ENCODE assay signal across 8 mouse cellular contexts in genomic region chr12:105336094-105336420, GRCm38 (mm10). TPM values are rescaled to one million over a fixed set of nuclear protein-coding genes. Genes with fewer than 3 reads are reported as not detected.
A peak's percentile ranks its signal among the peaks of the same experiment; 100 is the strongest.
DNase-seq lines count a peak whose midpoint lies in the region; ATAC-seq and TF ChIP-seq lines count a peak whose summit lies in the region.

No protein-coding gene starts in this region.

- H3K4me2 ChIP-seq in kidney, embryonic 15.5 days = peak overlapping the region; percentile 99
- H3K4me2 ChIP-seq in embryonic facial prominence, embryonic 12.5 days (replicated peaks) = peak overlapping the region; percentile 96
- peak overlapping the region; percentile 81 for H3K4me2 ChIP-seq in hindbrain, embryonic 15.5 days
- peak overlapping the region; percentile 82 for H3K4me2 ChIP-seq in midbrain, postnatal 0 days (ENCODE audit: low read depth, low read length, poor library complexity, severe bottlenecking)

- no peak for DNase-seq in kidney, adult 8-10 months
- no peak for DNase-seq in midbrain, postnatal 0 days (ENCODE audit: low spot score)
- no peak for DNase-seq in urinary bladder, postnatal 14 days (ENCODE audit: low spot score)
- no peak for DNase-seq in left cerebral cortex, postnatal 4 days
- DNase-seq in urinary bladder, postnatal 10 days (ENCODE audit: low spot score) = no peak

- H3K9ac ChIP-seq in kidney, embryonic 15.5 days = no peak overlapping the region
- peak overlapping the region; percentile 44 for H3K9ac ChIP-seq in embryonic facial prominence, embryonic 12.5 days
- peak overlapping the region; percentile 61 for H3K9ac ChIP-seq in hindbrain, embryonic 15.5 days
- H3K9ac ChIP-seq in midbrain, postnatal 0 days (replicated peaks; ENCODE audit: low read length, poor library complexity, severe bottlenecking) = peak overlapping the region; percentile 74

- H3K4me1 ChIP-seq in kidney, embryonic 15.5 days = peaks cover 17% of the 10 kb centered on the region
- peaks cover 10% of the 10 kb centered on the region; the same call in 1 of the 2 replicates for H3K4me1 ChIP-seq in embryonic facial prominence, embryonic 12.5 days
- H3K4me1 ChIP-seq in hindbrain, embryonic 15.5 days (replicated peaks) = peaks cover 44% of the 10 kb centered on the region
- H3K4me1 ChIP-seq in midbrain, postnatal 0 days (ENCODE audit: insufficient read depth, low read length) = peaks cover 15% of the 10 kb centered on the region; the same call in 1 of the 2 replicates

- intact Hi-C loops in left cerebral cortex, postnatal 4 days (cut with DNase I) = loop anchor here (10.0 kb wide), 2 partner anchors 89 to 261 kb away; no protein-coding TSS in a partner anchor

- H3K9me3 ChIP-seq in kidney, embryonic 15.5 days (replicated peaks) = no peaks in the 10 kb centered on the region
- no peaks in the 10 kb centered on the region for H3K9me3 ChIP-seq in embryonic facial prominence, embryonic 12.5 days
- H3K9me3 ChIP-seq in hindbrain, embryonic 15.5 days = no peaks in the 10 kb centered on the region
- H3K9me3 ChIP-seq in midbrain, postnatal 0 days (ENCODE audit: low read length) = no peaks in the 10 kb centered on the region

- 15% methylated on average over 8 of the region's 8 CpGs for WGBS in kidney, embryonic 15.5 days
- 8% methylated on average over 8 of the region's 8 CpGs for WGBS in embryonic facial prominence, embryonic 12.5 days
- 7% methylated on average over 8 of the region's 8 CpGs for WGBS in hindbrain, embryonic 15.5 days
- 7% methylated on average over 8 of the region's 8 CpGs for WGBS in midbrain, postnatal 0 days

- TF ChIP-seq CTCF in midbrain, postnatal 0 days (IDR thresholded peaks at IDR 0.05) = peak; percentile 7; the same call in 1 of the 2 replicates

- peaks cover 59% of the 10 kb centered on the region for H3K27me3 ChIP-seq in kidney, embryonic 15.5 days
- peaks cover 39% of the 10 kb centered on the region for H3K27me3 ChIP-seq in embryonic facial prominence, embryonic 12.5 days
- no peaks in the 10 kb centered on the region for H3K27me3 ChIP-seq in hindbrain, embryonic 15.5 days
- H3K27me3 ChIP-seq in midbrain, postnatal 0 days (ENCODE audit: insufficient read depth, low read length) = no peaks in the 10 kb centered on the region

- H3K36me3 ChIP-seq in kidney, embryonic 15.5 days = no peaks in the 10 kb centered on the region
- no peaks in the 10 kb centered on the region for H3K36me3 ChIP-seq in embryonic facial prominence, embryonic 12.5 days
- H3K36me3 ChIP-seq in hindbrain, embryonic 15.5 days = no peaks in the 10 kb centered on the region
- H3K36me3 ChIP-seq in midbrain, postnatal 0 days (ENCODE audit: insufficient read depth, low read length) = no peaks in the 10 kb centered on the region

- peak overlapping the region; percentile 51 for H3K4me3 ChIP-seq in kidney, embryonic 15.5 days (replicated peaks)
- peak overlapping the region; percentile 69 for H3K4me3 ChIP-seq in embryonic facial prominence, embryonic 12.5 days
- peak overlapping the region; percentile 65 for H3K4me3 ChIP-seq in hindbrain, embryonic 15.5 days
- peak overlapping the region; percentile 82 for H3K4me3 ChIP-seq in midbrain, postnatal 0 days (ENCODE audit: low read depth, low read length)

- peak; percentile 23; the same call in 1 of the 2 replicates for ATAC-seq in kidney, embryonic 15.5 days (replicated peaks; ENCODE audit: low FRiP score)
- no peak for ATAC-seq in embryonic facial prominence, embryonic 12.5 days (ENCODE audit: insufficient number of reproducible peaks, insufficient read depth, low FRiP score, low TSS enrichment)
- no peak for ATAC-seq in hindbrain, embryonic 15.5 days (ENCODE audit: low FRiP score, low read depth)
- ATAC-seq in midbrain, postnatal 0 days (ENCODE audit: low FRiP score) = no peak; the same call in none of the 2 replicates

- no peak overlapping the region for H3K27ac ChIP-seq in kidney, embryonic 15.5 days
- no peak overlapping the region for H3K27ac ChIP-seq in embryonic facial prominence, embryonic 12.5 days
- H3K27ac ChIP-seq in hindbrain, embryonic 15.5 days (replicated peaks) = peak overlapping the region; percentile 84
- H3K27ac ChIP-seq in midbrain, postnatal 0 days (ENCODE audit: low read depth, low read length) = peak overlapping the region; percentile 76

RNA-seq across cellular contexts. Expression of gene Tunar, which starts 2.4 kb away (rescaled TPM):
- 0.08 and 0.12 TPM in 2 replicates for polyA plus RNA-seq in kidney, embryonic 15.5 days (2015; fragmentation: Nextera tagmentation; extraction: Ambion mirVana)
- 0.54 and 0.76 TPM in 2 replicates for polyA plus RNA-seq in embryonic facial prominence, embryonic 12.5 days (2016; fragmentation: Nextera tagmentation; extraction: Ambion mirVana)
- polyA plus RNA-seq in hindbrain, embryonic 15.5 days (2015; fragmentation: Nextera tagmentation; extraction: Ambion mirVana) = 20.4 and 24.5 TPM in 2 replicates
- 29.1 and 34.7 TPM in 2 replicates for total RNA-seq in midbrain, postnatal 0 days (2014; rRNA removed)
- 22.7 and 22.8 TPM in 2 replicates for polyA plus RNA-seq in midbrain, postnatal 0 days (2015; fragmentation: Nextera tagmentation; extraction: Ambion mirVana)
- total RNA-seq in left cerebral cortex, postnatal 4 days (2021) = 10 to 100 TPM; 20.1 to 21.1 TPM

Comparison
In these comparisons a context has a peak if more than half of its experiments do, and no peak if none do; other contexts are left out.
1. H3K27ac ChIP-seq: peak in hindbrain, embryonic 15.5 days (single experiment) and midbrain, postnatal 0 days (single experiment); none in kidney, embryonic 15.5 days (single experiment) and embryonic facial prominence, embryonic 12.5 days (single experiment).
2. RNA of gene Tunar, which starts 2.4 kb away (polyA plus RNA-seq): 20.4 to 24.5 TPM in hindbrain, embryonic 15.5 days and 22.7 to 22.8 TPM in midbrain, postnatal 0 days; 0.54 to 0.76 TPM in embryonic facial prominence, embryonic 12.5 days and 0.08 to 0.12 TPM in kidney, embryonic 15.5 days; every median in the first group is over 10 times any median in the second.
3. Peak in every context shown above with its lines, with median percentiles within 50 percentile points of each other: H3K4me2 ChIP-seq and H3K4me3 ChIP-seq.